Mouse (Mus musculus) olfactory bulb, adult 2 months (tissue): ENCODE measurements around the gene Etl4. TPM values are rescaled to one million over a fixed set of nuclear protein-coding genes. Genes with fewer than 3 reads are reported as not detected.
"Not testable (repeated sequence)": the region's sequence is repeated elsewhere in the genome, so short reads cannot be mapped to it uniquely, and the experiment has no call there.

Experiments used
- H3K27ac ChIP-seq: fragments of 200-500 bp; 2 replicates; pipeline ENCODE4 v1.5.1; 2012; ENCODE audit warnings: low read depth, low read length; ENCODE audit not compliant: insufficient read depth
- H3K4me1 ChIP-seq: fragments of 200-500 bp; 2 replicates; pipeline ENCODE4 v1.6.1; 2012; ENCODE audit warnings: low read length; ENCODE audit not compliant: control insufficient read depth, insufficient read depth
- H3K4me3 ChIP-seq: fragments of 200-500 bp; 2 replicates; pipeline ENCODE4 v1.5.1; 2012; ENCODE audit warnings: mild to moderate bottlenecking, low read depth, low read length, moderate library complexity; ENCODE audit not compliant: insufficient read depth
- CTCF ChIP-seq: fragments of 200-500 bp; IDR thresholded peaks from 2 replicates; pipeline ENCODE4 v1.5.1; 2012; ENCODE audit warnings: low read depth, mild to moderate bottlenecking, low read length, moderate library complexity; ENCODE audit not compliant: insufficient read depth
- POLR2A ChIP-seq: fragments of 200-500 bp; IDR thresholded peaks from 2 replicates; pipeline ENCODE4 v1.6.1; 2012; ENCODE audit warnings: mild to moderate bottlenecking, low read depth, low read length, moderate library complexity; ENCODE audit not compliant: insufficient read depth
- WGBS: fragments of 180-500 bp; shearing (Covaris S2); methylation state at CpG from one replicate; pipeline ENCODE4 v1.1.7; 2018; 5-methylcytosine and 5-hydroxymethylcytosine counted together
- polyA plus RNA-seq: library from polyadenylated mRNA; stranded (reverse); fragments of >200 nt; gene quantifications from 2 replicates; pipeline ENCODE4 v1.2.4, GENCODE M21; 2012; ENCODE audit warnings: low replicate concordance; ENCODE audit not compliant: missing spikeins, insufficient read depth, insufficient read length

Etl4 gene
- polyA plus RNA-seq, 1 experiment: not detected

DNA sequence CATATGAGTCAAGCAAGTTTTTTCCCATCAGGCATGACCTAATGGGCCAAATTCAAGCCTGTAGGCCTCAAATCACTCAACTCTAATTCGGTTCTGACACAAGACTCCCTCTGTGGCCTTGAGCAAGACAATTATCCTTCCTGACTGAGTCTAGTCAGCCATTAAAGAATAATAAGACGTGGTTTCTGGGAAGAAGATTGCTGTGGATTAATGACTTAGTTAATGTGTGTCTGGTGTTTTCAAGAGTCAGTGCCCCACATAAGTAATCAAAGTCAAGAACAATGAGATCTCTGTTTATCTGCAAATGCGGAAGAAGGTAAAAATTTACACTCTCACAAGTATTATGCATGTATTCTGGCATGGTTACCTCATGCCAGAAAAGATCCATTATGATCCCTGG lies 437.3 kb downstream of the Etl4 start:
- no peak overlapping the region for H3K27ac ChIP-seq
- TF ChIP-seq POLR2A (no peak), CTCF (no peak)
- H3K4me1 ChIP-seq: no peaks in the 10 kb centered on the region
- H3K4me3 ChIP-seq: no peak overlapping the region
- 61% methylated on average over 3 of the region's 3 CpGs for WGBS

DNA sequence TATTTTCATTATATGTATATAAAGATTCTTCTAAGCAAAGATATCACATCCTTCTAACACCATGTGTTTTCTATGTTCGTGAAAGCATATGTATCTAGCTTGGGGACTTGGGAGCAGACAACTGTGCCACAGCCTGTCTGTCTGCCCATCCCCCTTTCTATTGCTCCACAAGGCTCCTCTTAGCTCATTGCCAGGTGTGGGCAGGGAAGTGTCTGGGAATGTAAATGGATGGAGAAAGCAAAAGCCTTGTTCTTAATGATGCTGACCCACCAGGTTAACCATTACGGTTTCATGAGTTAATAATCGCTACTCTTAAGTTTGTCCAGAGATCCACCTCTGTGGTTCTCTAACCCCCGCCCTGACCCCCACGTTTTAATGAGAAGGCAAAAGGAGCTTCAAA lies 439.7 kb downstream of the Etl4 start:
- TF ChIP-seq CTCF (no peak), POLR2A (no peak)
- WGBS: 90% methylated on average over 5 of the region's 5 CpGs
- H3K27ac ChIP-seq: no peak overlapping the region
- no peak overlapping the region for H3K4me3 ChIP-seq
- H3K4me1 ChIP-seq: no peaks in the 10 kb centered on the region

DNA sequence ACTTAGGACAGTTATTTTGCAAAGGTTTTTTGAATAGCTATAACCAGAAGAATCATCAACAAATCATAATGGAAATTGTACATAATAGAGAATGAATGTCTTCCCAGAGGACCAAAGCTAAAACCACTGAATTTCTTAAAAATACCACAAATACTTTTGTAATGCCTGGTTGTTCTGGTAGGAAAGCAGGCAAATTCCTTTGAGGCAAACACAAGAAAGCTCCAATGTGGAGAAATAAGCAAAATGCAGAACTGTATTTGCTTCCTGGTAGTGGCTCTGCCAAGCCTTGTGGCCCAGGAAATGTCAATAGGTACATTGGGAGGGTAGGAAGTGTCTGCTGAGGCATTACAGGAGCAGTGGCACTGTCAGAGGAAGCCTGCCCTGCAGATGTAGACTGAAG lies 443.2 kb downstream of the Etl4 start:
- Histone ChIP-seq H3K4me3 (no peak overlapping the region), H3K27ac (no peak overlapping the region), H3K4me1 (no peaks in the 10 kb centered on the region)
- TF ChIP-seq POLR2A (no peak), CTCF (no peak)

DNA sequence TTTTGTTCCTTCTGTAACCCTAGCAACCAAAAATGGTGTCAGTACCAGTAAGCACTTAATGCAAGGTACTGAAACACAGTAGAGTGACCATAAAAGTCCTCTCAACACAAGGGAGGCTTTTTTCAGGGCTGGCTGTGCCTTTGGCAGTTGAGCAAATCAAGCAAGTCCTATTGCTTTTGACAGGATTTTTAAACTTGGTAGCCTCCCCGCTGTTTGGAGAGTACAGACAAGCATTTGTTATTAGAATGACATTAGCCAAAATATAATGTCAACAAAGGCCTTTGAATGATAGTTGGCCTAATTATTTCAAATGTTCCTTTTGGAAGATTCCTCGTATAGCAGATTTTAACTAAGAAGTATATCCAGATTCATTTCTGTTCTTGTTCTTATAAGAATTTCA lies 467.4 kb downstream of the Etl4 start:
- no peak overlapping the region for H3K27ac ChIP-seq
- no peaks in the 10 kb centered on the region for H3K4me1 ChIP-seq
- TF ChIP-seq CTCF (no peak), POLR2A (no peak)
- no peak overlapping the region for H3K4me3 ChIP-seq
- WGBS: 85% methylated on average over 2 of the region's 2 CpGs

DNA sequence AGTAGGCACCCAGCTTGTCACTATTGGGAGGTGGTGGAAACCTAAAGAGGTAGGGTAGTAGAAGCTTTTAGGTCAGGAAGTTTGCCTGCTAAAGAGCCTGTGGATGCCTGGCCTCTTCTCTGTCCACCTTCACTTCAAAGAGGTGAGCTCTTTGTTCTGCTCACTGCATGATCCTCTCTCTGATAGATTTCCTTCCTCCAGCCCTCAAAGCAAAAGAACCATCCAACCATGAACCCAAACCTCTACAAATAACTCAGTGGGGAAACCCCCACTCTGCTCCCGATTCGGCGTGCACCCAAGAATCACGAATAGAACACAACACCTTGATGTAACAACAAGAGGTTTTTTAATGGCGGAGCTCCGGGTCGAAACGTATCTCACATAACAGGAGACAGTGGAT lies 471.3 kb downstream of the Etl4 start:
- WGBS: 88% methylated on average over 7 of the region's 8 CpGs
- not testable (repeated sequence) for H3K4me1 ChIP-seq, H3K4me3 ChIP-seq, H3K27ac ChIP-seq

DNA sequence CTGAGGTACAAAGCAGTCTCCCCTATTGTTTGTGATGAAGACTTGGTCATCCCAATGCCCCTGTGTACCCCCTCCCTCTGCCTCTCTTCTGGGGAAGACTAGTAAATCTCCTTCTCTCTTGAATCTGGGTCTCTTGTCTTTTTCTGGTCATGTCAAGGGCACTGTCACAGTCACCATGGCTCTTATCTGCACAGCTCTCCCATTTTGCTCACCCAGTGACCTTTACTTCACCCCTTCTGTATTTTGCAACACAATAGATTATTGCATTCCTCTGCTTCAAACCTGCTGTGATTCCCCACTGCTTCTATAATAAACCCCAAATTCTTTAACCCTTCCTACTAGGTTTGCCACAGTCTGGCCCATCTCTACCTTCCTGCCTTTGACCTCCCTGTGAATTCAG lies 484.5 kb downstream of the Etl4 start:
- no peak for TF ChIP-seq POLR2A
- TF ChIP-seq CTCF: no peak
- Histone ChIP-seq H3K27ac (no peak overlapping the region), H3K4me1 (no peaks in the 10 kb centered on the region), H3K4me3 (no peak overlapping the region)

DNA sequence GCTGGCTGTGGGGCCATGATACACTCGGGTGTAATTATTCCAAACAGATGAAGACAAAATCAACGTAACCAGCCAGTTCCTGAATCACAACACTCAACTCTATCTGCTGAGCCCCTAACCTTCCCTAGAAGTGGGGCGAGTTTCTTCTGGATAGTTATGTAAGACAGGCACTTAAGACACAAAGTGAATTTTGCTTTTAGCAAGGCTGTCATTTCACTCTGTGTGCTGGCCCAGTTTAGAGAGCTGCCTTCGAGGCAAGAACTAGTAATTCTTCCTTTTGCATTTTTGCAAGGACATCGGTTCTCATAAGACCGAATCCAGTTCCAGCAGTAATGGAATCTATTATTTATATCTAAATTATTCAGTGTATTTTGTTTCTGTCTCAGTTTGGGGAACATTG lies 487.4 kb downstream of the Etl4 start:
- TF ChIP-seq POLR2A (no peak), CTCF (no peak)
- WGBS: 82% methylated on average over 6 of the region's 6 CpGs
- no peak overlapping the region for H3K4me3 ChIP-seq
- no peak overlapping the region for H3K27ac ChIP-seq
- no peaks in the 10 kb centered on the region for H3K4me1 ChIP-seq

DNA sequence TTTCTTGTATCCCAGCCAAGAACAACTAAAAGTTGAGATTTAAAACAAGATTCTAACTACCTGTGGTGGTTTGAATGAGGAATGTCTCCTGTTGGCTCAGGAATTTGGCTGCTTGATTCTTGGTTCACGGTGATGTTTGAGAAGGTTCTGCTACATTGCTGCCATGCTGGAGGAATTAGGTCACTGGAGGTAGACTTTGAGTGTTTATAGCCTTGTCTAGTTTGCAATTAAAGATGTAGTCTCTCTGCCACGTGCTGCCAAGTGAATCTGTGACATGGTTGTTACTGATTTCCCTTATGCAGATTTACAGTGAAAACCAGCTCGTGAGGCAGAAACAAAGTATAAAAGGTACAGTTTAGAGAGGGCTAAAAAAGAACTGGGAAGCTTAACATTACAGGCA lies 491.0 kb downstream of the Etl4 start:
- H3K27ac ChIP-seq: no peak overlapping the region
- no peaks in the 10 kb centered on the region for H3K4me1 ChIP-seq
- H3K4me3 ChIP-seq: no peak overlapping the region
- TF ChIP-seq CTCF (no peak), POLR2A (no peak)
- 62% methylated on average over 3 of the region's 3 CpGs for WGBS

DNA sequence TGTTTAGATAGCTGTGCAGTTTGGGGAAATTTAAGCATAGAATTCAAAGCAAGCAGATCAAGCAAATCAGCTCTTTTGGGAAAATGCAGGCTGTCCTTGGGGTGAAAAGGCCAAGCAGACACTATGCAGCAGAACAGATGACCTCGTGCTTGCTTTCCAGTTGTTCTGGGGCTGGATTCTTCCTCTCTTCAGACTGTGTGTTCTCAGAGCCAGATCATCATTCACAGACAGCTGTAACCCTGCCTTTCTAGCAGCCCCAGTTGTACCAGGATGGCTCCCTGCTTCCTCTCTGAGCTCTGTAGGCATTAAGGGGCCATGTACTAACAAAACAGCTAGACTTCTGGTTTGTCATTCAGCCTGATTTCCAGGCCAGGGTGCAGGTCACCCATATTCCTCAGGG lies 494.8 kb downstream of the Etl4 start:
- Histone ChIP-seq H3K27ac (no peak overlapping the region), H3K4me1 (no peaks in the 10 kb centered on the region), H3K4me3 (no peak overlapping the region)
- TF ChIP-seq CTCF (no peak), POLR2A (no peak)
- WGBS: 62% methylated on average over 1 of the region's 1 CpGs

DNA sequence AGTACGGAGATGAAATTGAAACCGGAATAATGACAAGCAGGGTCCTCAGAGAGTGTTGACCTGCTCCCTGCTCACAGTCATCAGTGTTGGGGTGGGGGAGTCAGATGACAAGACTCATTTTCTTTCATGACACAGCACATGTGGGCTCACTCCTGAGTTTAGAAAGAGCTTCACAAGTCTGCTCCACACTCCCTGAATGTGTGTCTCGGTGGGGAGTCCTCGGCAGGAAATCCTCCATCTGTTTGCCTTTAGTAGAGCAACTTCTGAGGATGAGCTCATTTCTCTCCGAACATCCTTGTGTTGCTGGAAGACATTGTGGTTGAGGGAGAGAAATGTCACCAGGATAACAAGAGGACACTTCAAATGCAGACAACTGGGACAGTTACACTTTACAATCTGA lies 497.5 kb downstream of the Etl4 start:
- H3K4me3 ChIP-seq: no peak overlapping the region
- no peak for TF ChIP-seq CTCF
- no peak for TF ChIP-seq POLR2A
- H3K4me1 ChIP-seq: no peaks in the 10 kb centered on the region
- H3K27ac ChIP-seq: no peak overlapping the region
- 66% methylated on average over 5 of the region's 5 CpGs for WGBS

DNA sequence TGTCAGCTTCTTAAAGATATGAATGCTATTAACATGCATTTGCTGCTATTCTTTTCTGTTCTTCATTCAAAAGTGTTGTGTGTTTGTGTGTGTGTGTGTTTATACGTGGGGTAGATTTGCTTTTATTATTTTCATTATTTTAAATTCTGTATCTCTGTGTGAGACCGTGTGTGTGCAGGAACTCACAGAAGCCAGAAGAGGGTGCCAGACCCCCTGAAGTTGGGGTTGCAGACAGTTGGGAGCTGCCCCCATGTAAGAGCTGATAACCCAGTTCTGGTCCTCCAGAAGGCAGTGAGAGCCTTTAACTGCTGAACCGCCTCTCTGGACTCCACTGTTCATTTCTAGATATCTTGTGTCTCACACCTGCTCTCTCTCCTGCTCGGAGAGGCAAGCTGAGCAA lies 505.3 kb downstream of the Etl4 start:
- 92% methylated on average over 4 of the region's 4 CpGs for WGBS
- TF ChIP-seq CTCF (no peak), POLR2A (no peak)
- Histone ChIP-seq H3K27ac (no peak overlapping the region), H3K4me3 (no peak overlapping the region), H3K4me1 (no peaks in the 10 kb centered on the region)
